Mouse (Mus musculus): ENCODE measurements around the gene Cmbl. TPM values are rescaled to one million over a fixed set of nuclear protein-coding genes. Genes with fewer than 3 reads are reported as not detected.
A peak's percentile ranks its signal among the peaks of the same experiment; 100 is the strongest.

Cmbl gene
- 8.8 and 9.1 TPM in 2 replicates for polyA plus RNA-seq (2014; fragmentation: Nextera tagmentation; extraction: Ambion mirVana)

- Histone ChIP-seq H3K4me2 (replicated peaks) (no peak within 1 kb of the TSS), H3K27me3 (ENCODE audit: control insufficient read depth, insufficient read depth, low read length) (no peaks in the 10 kb centered on the region), H3K4me1 (replicated peaks; ENCODE audit: control insufficient read depth, insufficient read depth, low read length) (0 out of 2 replicates have a peak, but pooled peaks cover 4% of the 10 kb centered on the region), H3K36me3 (replicated peaks; ENCODE audit: control insufficient read depth, insufficient read depth) (no peaks in the 10 kb centered on the region), H3K4me3 (replicated peaks; ENCODE audit: low read length) (no peak within 1 kb of the TSS), H3K27ac (no peak within 1 kb of the TSS), H3K9ac (no peak within 1 kb of the TSS), H3K9me3 (ENCODE audit: control insufficient read depth, low read length) (no peaks in the 10 kb centered on the region)
- DNase-seq (ENCODE audit: low spot score): no peak
- WGBS: 52% methylated on average over 5 of the region's 5 CpGs
- ATAC-seq (ENCODE audit: low FRiP score): no peak
These were observed at the start of gene Cmbl for GRCm38 (mm10) chr15:31565184-31565583. Gene Cmbl, plus strand, starts transcription at chr15:31565389.

- Histone ChIP-seq H3K27me3 (ENCODE audit: control insufficient read depth, insufficient read depth, low read length) (no peaks in the 10 kb centered on the region), H3K9ac (no peak overlapping the region), H3K4me2 (replicated peaks) (no peak overlapping the region), H3K27ac (no peak overlapping the region), H3K36me3 (replicated peaks; ENCODE audit: control insufficient read depth, insufficient read depth) (no peaks in the 10 kb centered on the region), H3K9me3 (ENCODE audit: control insufficient read depth, low read length) (no peaks in the 10 kb centered on the region), H3K4me1 (replicated peaks; ENCODE audit: control insufficient read depth, insufficient read depth, low read length) (no peaks in the 10 kb centered on the region), H3K4me3 (replicated peaks; ENCODE audit: low read length) (no peak overlapping the region)
- 82% methylated on average over 1 of the region's 1 CpGs for WGBS
- DNase-seq (ENCODE audit: low spot score): no peak
- ATAC-seq (ENCODE audit: low FRiP score): no peak
These were observed 48.0 kb upstream of the Cmbl start for GRCm38 (mm10) chr15:31517186-31517585.

- ATAC-seq (ENCODE audit: low FRiP score) (no peak), DNase-seq (ENCODE audit: low spot score) (no peak)
- Histone ChIP-seq H3K4me1 (replicated peaks; ENCODE audit: control insufficient read depth, insufficient read depth, low read length) (no peaks in the 10 kb centered on the region), H3K27me3 (ENCODE audit: control insufficient read depth, insufficient read depth, low read length) (no peaks in the 10 kb centered on the region), H3K9me3 (ENCODE audit: control insufficient read depth, low read length) (no peaks in the 10 kb centered on the region), H3K9ac (no peak overlapping the region), H3K4me2 (replicated peaks) (no peak overlapping the region), H3K27ac (no peak overlapping the region), H3K36me3 (replicated peaks; ENCODE audit: control insufficient read depth, insufficient read depth) (no peaks in the 10 kb centered on the region), H3K4me3 (replicated peaks; ENCODE audit: low read length) (no peak overlapping the region)
- 95% methylated on average over 2 of the region's 2 CpGs for WGBS
These were observed 46.8 kb upstream of the Cmbl start for GRCm38 (mm10) chr15:31518371-31518770.

- Histone ChIP-seq H3K4me1 (replicated peaks; ENCODE audit: control insufficient read depth, insufficient read depth, low read length) (no peaks in the 10 kb centered on the region), H3K36me3 (replicated peaks; ENCODE audit: control insufficient read depth, insufficient read depth) (no peaks in the 10 kb centered on the region), H3K27ac (no peak overlapping the region), H3K9me3 (ENCODE audit: control insufficient read depth, low read length) (no peaks in the 10 kb centered on the region), H3K4me2 (replicated peaks) (no peak overlapping the region), H3K9ac (no peak overlapping the region), H3K4me3 (replicated peaks; ENCODE audit: low read length) (no peak overlapping the region), H3K27me3 (ENCODE audit: control insufficient read depth, insufficient read depth, low read length) (no peaks in the 10 kb centered on the region)
- WGBS: 83% methylated on average over 5 of the region's 5 CpGs
- ATAC-seq (ENCODE audit: low FRiP score) (no peak), DNase-seq (ENCODE audit: low spot score) (no peak)
These were observed 46.2 kb upstream of the Cmbl start for GRCm38 (mm10) chr15:31519000-31519399.

GRCm38 (mm10) chr15:31526463-31526862 is 38.7 kb upstream of the Cmbl start:
- WGBS: 93% methylated on average over 1 of the region's 1 CpGs

GRCm38 (mm10) chr15:31528477-31528876 is 36.7 kb upstream of the Cmbl start:
- Histone ChIP-seq H3K4me3 (replicated peaks; ENCODE audit: low read length) (no peak overlapping the region), H3K4me1 (replicated peaks; ENCODE audit: control insufficient read depth, insufficient read depth, low read length) (peaks cover 17% of the 10 kb centered on the region), H3K27ac (no peak overlapping the region), H3K4me2 (replicated peaks) (peak overlapping the region; percentile 68), H3K9ac (no peak overlapping the region), H3K9me3 (ENCODE audit: control insufficient read depth, low read length) (0 out of 2 replicates have a peak, but pooled peaks cover 3% of the 10 kb centered on the region), H3K27me3 (ENCODE audit: control insufficient read depth, insufficient read depth, low read length) (no peaks in the 10 kb centered on the region), H3K36me3 (replicated peaks; ENCODE audit: control insufficient read depth, insufficient read depth) (no peaks in the 10 kb centered on the region)
- WGBS: 91% methylated on average over 4 of the region's 4 CpGs
- ATAC-seq (ENCODE audit: low FRiP score): no peak
- no peak for DNase-seq (ENCODE audit: low spot score)

More at GRCm38 (mm10) chr15:31526463-31526862, 38.7 kb upstream of the Cmbl start:
- Histone ChIP-seq H3K36me3 (replicated peaks; ENCODE audit: control insufficient read depth, insufficient read depth) (no peaks in the 10 kb centered on the region), H3K9ac (no peak overlapping the region), H3K4me2 (replicated peaks) (no peak overlapping the region), H3K9me3 (ENCODE audit: control insufficient read depth, low read length) (0 out of 2 replicates have a peak, but pooled peaks cover 3% of the 10 kb centered on the region), H3K4me1 (replicated peaks; ENCODE audit: control insufficient read depth, insufficient read depth, low read length) (peaks cover 17% of the 10 kb centered on the region), H3K27ac (no peak overlapping the region), H3K4me3 (replicated peaks; ENCODE audit: low read length) (no peak overlapping the region), H3K27me3 (ENCODE audit: control insufficient read depth, insufficient read depth, low read length) (no peaks in the 10 kb centered on the region)
- no peak for DNase-seq (ENCODE audit: low spot score)
- no peak for ATAC-seq (ENCODE audit: low FRiP score)

DNA sequence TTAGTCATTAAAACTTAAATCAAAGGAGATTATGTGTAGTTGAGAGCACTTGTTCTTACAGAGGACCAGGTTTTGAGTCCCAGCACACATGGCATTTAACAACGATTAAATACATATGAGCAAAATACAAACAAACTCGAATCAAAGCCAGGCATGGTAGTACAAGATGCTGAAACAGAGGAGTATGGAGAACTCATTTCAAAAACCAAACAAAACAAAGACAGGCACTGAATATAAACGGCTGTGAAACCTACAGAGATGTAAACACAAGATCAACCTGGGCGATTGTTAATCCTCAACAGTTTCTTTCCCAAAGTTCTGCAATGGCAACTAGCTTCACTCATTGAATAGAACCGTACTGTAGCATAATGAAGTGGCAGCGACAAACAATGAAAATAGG is 36.1 kb upstream of the Cmbl start:
- no peak overlapping the region for H3K27ac ChIP-seq
- H3K27me3 ChIP-seq (ENCODE audit: control insufficient read depth, insufficient read depth, low read length): no peaks in the 10 kb centered on the region
- H3K9ac ChIP-seq: peak overlapping the region; percentile 88
- H3K9me3 ChIP-seq (ENCODE audit: control insufficient read depth, low read length): 0 out of 2 replicates have a peak, but pooled peaks cover 3% of the 10 kb centered on the region
- H3K4me3 ChIP-seq (replicated peaks; ENCODE audit: low read length): peak overlapping the region; percentile 73
- H3K36me3 ChIP-seq (replicated peaks; ENCODE audit: control insufficient read depth, insufficient read depth): no peaks in the 10 kb centered on the region
- 38% methylated on average over 6 of the region's 6 CpGs for WGBS
- ATAC-seq (ENCODE audit: low FRiP score): no peak
- peaks cover 17% of the 10 kb centered on the region for H3K4me1 ChIP-seq (replicated peaks; ENCODE audit: control insufficient read depth, insufficient read depth, low read length)
- H3K4me2 ChIP-seq (replicated peaks): peak overlapping the region; percentile 68
- DNase-seq (ENCODE audit: low spot score): no peak

DNA sequence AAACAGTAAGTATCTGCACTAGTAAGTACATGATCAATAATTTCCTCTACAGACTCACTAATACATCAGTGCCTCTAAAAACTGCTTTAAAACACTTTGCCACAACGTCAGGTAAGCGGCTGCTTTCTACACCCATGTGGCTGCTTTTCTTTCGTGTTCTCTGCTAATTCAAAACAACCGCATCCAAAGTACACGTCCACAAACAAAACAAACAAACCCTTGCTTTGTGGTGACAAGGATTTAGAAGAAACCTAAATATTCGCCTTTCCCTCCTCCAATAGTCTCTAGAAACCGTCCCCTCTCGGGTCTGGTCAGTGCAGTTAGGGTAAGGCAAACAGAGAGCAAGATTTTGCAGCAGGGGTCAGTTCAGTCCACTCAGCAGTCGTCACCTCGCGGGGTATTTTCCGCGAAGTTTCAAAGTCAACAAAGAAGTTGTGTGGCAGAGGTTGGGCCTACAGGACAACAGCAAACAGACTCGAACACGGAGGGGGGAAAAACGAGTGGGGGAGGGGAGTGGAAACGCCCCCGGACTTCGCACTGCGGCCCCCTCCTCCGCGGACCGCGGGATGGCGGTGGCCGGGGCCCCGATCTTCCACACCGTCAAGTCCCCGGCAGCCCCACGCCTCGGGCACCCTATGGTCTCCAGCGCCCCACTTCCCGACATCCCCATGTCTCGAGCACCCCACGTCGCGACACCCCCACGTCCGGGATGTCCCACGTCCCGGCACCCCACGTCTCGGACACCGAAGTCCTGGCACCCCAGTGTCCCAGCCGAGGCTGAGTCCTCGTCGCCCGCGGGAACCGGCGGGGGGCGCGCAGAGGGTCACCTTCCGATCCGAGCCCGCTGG is 35.2 kb upstream of the Cmbl start:
- Histone ChIP-seq H3K4me3 (replicated peaks; ENCODE audit: low read length) (peak overlapping the region; percentile 73), H3K36me3 (replicated peaks; ENCODE audit: control insufficient read depth, insufficient read depth) (no peaks in the 10 kb centered on the region), H3K27ac (peak overlapping the region; percentile 99), H3K27me3 (ENCODE audit: control insufficient read depth, insufficient read depth, low read length) (no peaks in the 10 kb centered on the region), H3K4me2 (replicated peaks) (peak overlapping the region; percentile 68), H3K4me1 (replicated peaks; ENCODE audit: control insufficient read depth, insufficient read depth, low read length) (peaks cover 17% of the 10 kb centered on the region), H3K9ac (peak overlapping the region; percentile 88), H3K9me3 (ENCODE audit: control insufficient read depth, low read length) (0 out of 2 replicates have a peak, but pooled peaks cover 3% of the 10 kb centered on the region)
- peak; percentile 50 for ATAC-seq (ENCODE audit: low FRiP score)
- peak; percentile 39 for DNase-seq (ENCODE audit: low spot score)
- under 1% methylated on average over 52 of the region's 56 CpGs for WGBS

- Histone ChIP-seq H3K9me3 (ENCODE audit: control insufficient read depth, low read length) (0 out of 2 replicates have a peak, but pooled peaks cover 3% of the 10 kb centered on the region), H3K9ac (peak within 1 kb of the TSS; percentile 88), H3K36me3 (replicated peaks; ENCODE audit: control insufficient read depth, insufficient read depth) (no peaks in the 10 kb centered on the region), H3K4me3 (replicated peaks; ENCODE audit: low read length) (peak within 1 kb of the TSS; percentile 73), H3K27me3 (ENCODE audit: control insufficient read depth, insufficient read depth, low read length) (no peaks in the 10 kb centered on the region), H3K4me1 (replicated peaks; ENCODE audit: control insufficient read depth, insufficient read depth, low read length) (peaks cover 20% of the 10 kb centered on the region), H3K4me2 (replicated peaks) (peak within 1 kb of the TSS; percentile 69), H3K27ac (peak within 1 kb of the TSS; percentile 99)
- ATAC-seq (ENCODE audit: low FRiP score) (peak; percentile 94), DNase-seq (ENCODE audit: low spot score) (peak; percentile 97)
- WGBS: under 1% methylated on average over 78 of the region's 132 CpGs
These were observed 34.3 kb upstream of the Cmbl start, which contains the start of gene March6 for GRCm38 (mm10) chr15:31530659-31531445. Gene March6, minus strand, starts transcription at chr15:31531053.

All from hindbrain, embryonic 14.5 days (tissue).